Comparison of ENCODE assay signal across 19 mouse cellular contexts in genomic region chr3:88654621-88655020, GRCm38 (mm10). TPM values are rescaled to one million over a fixed set of nuclear protein-coding genes. Genes with fewer than 3 reads are reported as not detected.
DNase-seq lines count a peak whose midpoint lies in the region; ATAC-seq and TF ChIP-seq lines count a peak whose summit lies in the region.
"Had no signal": no experiment of that assay in that cellular context is flagged by ENCODE, and none has a peak within 500 bp of the region (broad histone marks: within the 10 kb centered on the region; RNA-seq: fewer than 3 reads in every experiment).

No protein-coding gene starts in this region.

- no peaks in the 10 kb centered on the region for H3K36me3 ChIP-seq in hindbrain, postnatal 0 days (ENCODE audit: insufficient read depth, low read length)
- H3K36me3 ChIP-seq: intestine, embryonic 15.5 days; limb, embryonic 12.5 days; neural tube, embryonic 15.5 days had no signal

- H3K27me3 ChIP-seq in hindbrain, postnatal 0 days (ENCODE audit: insufficient read depth, low read length) = no peaks in the 10 kb centered on the region
- H3K27me3 ChIP-seq: CH12.LX; intestine, embryonic 15.5 days; limb, embryonic 12.5 days; neural tube, embryonic 15.5 days had no signal

- no peak overlapping the region for H3K4me2 ChIP-seq in hindbrain, postnatal 0 days (ENCODE audit: low read depth, low read length)
- H3K4me2 ChIP-seq: intestine, embryonic 15.5 days; limb, embryonic 12.5 days; neural tube, embryonic 15.5 days had no signal

- no peak overlapping the region for H3K9ac ChIP-seq in hindbrain, postnatal 0 days (replicated peaks; ENCODE audit: low read length)
- H3K9ac ChIP-seq: intestine, embryonic 15.5 days; limb, embryonic 12.5 days; neural tube, embryonic 15.5 days had no signal

- TF ChIP-seq CTCF in hindbrain, postnatal 0 days (IDR thresholded peaks at IDR 0.05; ENCODE audit: low read depth) = no peak

- H3K27ac ChIP-seq in hindbrain, postnatal 0 days = no peak overlapping the region
- H3K27ac ChIP-seq: intestine, embryonic 15.5 days; limb, embryonic 12.5 days; neural tube, embryonic 15.5 days had no signal

- WGBS in hindbrain, postnatal 0 days = 67% methylated on average over 4 of the region's 4 CpGs

- peak; percentile 50 for DNase-seq in kidney, adult 9 months
- DNase-seq in kidney, postnatal 4 days = no peak
- DNase-seq in Muller cell, postnatal 12 days (ENCODE audit: inconsistent ontology term) = peak; percentile 51
- DNase-seq in heart, adult 8-10 months (ENCODE audit: low spot score) = peak; percentile 57
- peak; percentile 70 for DNase-seq in lung, postnatal 10 days
- DNase-seq in hindbrain, postnatal 0 days (ENCODE audit: low spot score) = no peak
- no peak for DNase-seq in right cerebral cortex, postnatal 4 days
- DNase-seq: cerebellum, adult 9-10 months; thymus, postnatal 36 days had no signal

- no peak for ATAC-seq in hindbrain, postnatal 0 days
- ATAC-seq: forebrain, embryonic 16.5 days; intestine, embryonic 15.5 days; midbrain, embryonic 16.5 days had no signal

- no peak overlapping the region for H3K4me3 ChIP-seq in hindbrain, postnatal 0 days (ENCODE audit: low read length)
- H3K4me3 ChIP-seq: intestine, embryonic 15.5 days; limb, embryonic 12.5 days; neural tube, embryonic 15.5 days had no signal

- no peaks in the 10 kb centered on the region; the same call in 1 of the 2 replicates for H3K4me1 ChIP-seq in hindbrain, postnatal 0 days (ENCODE audit: insufficient read depth, low read length)
- H3K4me1 ChIP-seq: limb, embryonic 12.5 days had no signal

- no peaks in the 10 kb centered on the region for H3K9me3 ChIP-seq in hindbrain, postnatal 0 days (ENCODE audit: low read length)
- H3K9me3 ChIP-seq: intestine, embryonic 15.5 days; limb, embryonic 12.5 days; neural tube, embryonic 15.5 days had no signal

RNA-seq across cellular contexts. Expression of gene Rxfp4, which starts 1.7 kb away (rescaled TPM):
- total RNA-seq in heart, adult 8-10 months (2022) = under 1 TPM in 1 of 4 experiments, not detected in 3; 0.23 TPM
- not detected in 2 replicates for total RNA-seq in hindbrain, postnatal 0 days (2014; rRNA removed)
- polyA plus RNA-seq in hindbrain, postnatal 0 days (2015; fragmentation: Nextera tagmentation; extraction: Ambion mirVana) = not detected in 2 replicates
- total RNA-seq: CH12.LX; heart, postnatal 14 days; layer of hippocampus, postnatal 25 days had no signal
- polyA plus RNA-seq: brain, embryonic 14.5 days; embryonic facial prominence, embryonic 11.5 days; forebrain, embryonic 16.5 days; intestine, embryonic 15.5 days; limb, embryonic 12.5 days; midbrain, embryonic 16.5 days; neural tube, embryonic 15.5 days had no signal

RNA-seq across cellular contexts. Expression of gene Khdc4, which starts 31.0 kb away (rescaled TPM):
- 10 to 100 TPM; 26.3 to 31.5 (median 27.8) TPM for total RNA-seq in heart, adult 8-10 months (2022)
- 57.9 and 74.4 TPM in 2 replicates for total RNA-seq in hindbrain, postnatal 0 days (2014; rRNA removed)
- 66.1 and 70.7 TPM in 2 replicates for polyA plus RNA-seq in hindbrain, postnatal 0 days (2015; fragmentation: Nextera tagmentation; extraction: Ambion mirVana)

RNA-seq across cellular contexts. Expression of gene Arhgef2, which starts 48.9 kb away (rescaled TPM):
- 10 to 100 TPM; 38.8 to 45.9 (median 41.4) TPM for total RNA-seq in heart, adult 8-10 months (2022)
- total RNA-seq in hindbrain, postnatal 0 days (2014; rRNA removed) = 93.4 and 100 TPM in 2 replicates
- 56.0 and 57.1 TPM in 2 replicates for polyA plus RNA-seq in hindbrain, postnatal 0 days (2015; fragmentation: Nextera tagmentation; extraction: Ambion mirVana)

Comparison
In these comparisons a context has a peak if more than half of its experiments do, and no peak if none do; other contexts are left out.
1. DNase-seq: peak in kidney, adult 9 months (single experiment), Muller cell, postnatal 12 days (single experiment), heart, adult 8-10 months (single experiment) and lung, postnatal 10 days (single experiment); none in kidney, postnatal 4 days (0 of 2), hindbrain, postnatal 0 days (single experiment) and right cerebral cortex, postnatal 4 days (single experiment).